Mouse (Mus musculus) C2C12 (cell line): ENCODE measurements around the gene Rnase4.

Source experiments
- MAX ChIP-seq: IDR thresholded peaks from one replicate; pipeline ENCODE4 v1.6.1; 2011; ENCODE audit warnings: mild to moderate bottlenecking, control low read depth
- MYOG ChIP-seq: IDR thresholded peaks from one replicate; pipeline ENCODE4 v1.6.1; 2011; ENCODE audit not compliant: control insufficient read depth, insufficient read length; ENCODE audit errors: extremely low read depth

- TF ChIP-seq MYOG (no peak), MAX (no peak)
Observed at GRCm38 (mm10) chr14:51140342-51140741, 49.5 kb downstream of the Rnase4 start.
